Mouse (Mus musculus) right cerebral cortex, postnatal 10 days (tissue): Measurements from ENCODE around the gene Glp2r.

ENCODE experiments used
- DNase-seq, 2 experiments: peaks; one replicate each; pipeline ENCODE4 v3.0.0; 2021; ENCODE audit warnings: low spot score in 2 of 2

Glp2r gene

GRCm38 (mm10) chr11:67728726-67729125 is 42.2 kb downstream of the Glp2r start:
- DNase-seq, result no peak

- no peak for DNase-seq
Measured at GRCm38 (mm10) chr11:67727095-67727494, 43.9 kb downstream of the Glp2r start.

GRCm38 (mm10) chr11:67723231-67724013 is 47.5 kb downstream of the Glp2r start:
- DNase-seq, result peak; percentile 50 to 62

- no peak for DNase-seq
Measured at GRCm38 (mm10) chr11:67722399-67723156, 48.4 kb downstream of the Glp2r start.

DNA sequence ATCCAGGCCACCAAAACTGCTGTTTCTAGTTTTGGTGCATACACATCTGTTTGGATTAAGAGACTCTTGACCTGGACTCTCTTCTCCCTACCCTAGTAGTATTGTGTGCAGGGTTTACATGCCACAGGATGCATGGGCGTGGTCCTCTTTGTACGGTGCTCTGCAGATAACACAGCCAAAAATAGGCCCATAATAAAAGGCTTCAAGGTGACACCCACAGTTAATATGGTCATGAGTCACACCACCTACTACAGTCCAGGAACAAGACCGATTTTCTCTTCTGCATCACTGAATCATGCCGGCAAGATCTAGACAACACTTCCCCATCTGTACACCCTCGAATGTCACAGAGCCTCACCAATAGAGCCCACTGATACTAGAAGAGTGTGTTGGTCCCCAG is 49.5 kb downstream of the Glp2r start:
- no peak for DNase-seq

- no peak for DNase-seq
Measured at GRCm38 (mm10) chr11:67715382-67715781, 55.6 kb downstream of the Glp2r start.

GRCm38 (mm10) chr11:67712976-67713375 is 58.0 kb downstream of the Glp2r start:
- DNase-seq, result peak; percentile 62 to 70

DNA sequence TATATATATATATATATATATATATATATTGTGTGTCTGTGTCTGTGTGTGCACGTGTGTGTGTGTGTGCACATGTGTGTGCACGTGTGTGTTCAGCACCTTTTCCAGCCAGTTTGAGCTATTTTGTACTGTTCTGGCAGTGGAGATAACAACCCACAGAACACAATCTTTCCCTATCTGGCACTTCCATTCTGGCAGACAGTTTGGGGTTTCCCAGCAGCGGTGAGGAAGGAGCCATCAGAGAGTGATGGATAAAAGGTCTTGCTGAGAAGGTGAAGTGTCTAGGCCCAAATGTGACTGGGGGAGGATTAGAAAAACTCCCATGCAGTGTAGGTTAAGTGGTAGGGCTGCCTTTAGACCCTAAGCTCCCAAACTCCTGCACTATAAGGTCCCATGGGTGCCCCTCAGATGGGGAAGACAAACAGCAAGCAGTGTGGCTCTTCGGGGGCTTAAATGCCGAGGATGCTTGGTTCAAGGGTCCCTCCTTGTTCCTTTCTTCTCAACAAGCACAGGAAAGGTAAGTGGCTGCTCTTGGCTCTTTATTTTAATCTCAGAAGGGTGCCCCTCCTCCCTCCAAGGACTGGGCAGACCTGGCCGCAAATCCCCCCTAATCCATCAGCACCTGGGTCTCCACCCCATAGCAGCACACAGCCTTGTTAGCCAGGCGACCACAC is 76.1 kb downstream of the Glp2r start, which contains the start of gene Rcvrn:
Rcvrn (plus strand) TSS at position 624 of the 674 bp plus-strand sequence.
- DNase-seq, result no peak

- no peak for DNase-seq
Measured at GRCm38 (mm10) chr11:67686109-67686508, 84.8 kb downstream of the Glp2r start.

DNA sequence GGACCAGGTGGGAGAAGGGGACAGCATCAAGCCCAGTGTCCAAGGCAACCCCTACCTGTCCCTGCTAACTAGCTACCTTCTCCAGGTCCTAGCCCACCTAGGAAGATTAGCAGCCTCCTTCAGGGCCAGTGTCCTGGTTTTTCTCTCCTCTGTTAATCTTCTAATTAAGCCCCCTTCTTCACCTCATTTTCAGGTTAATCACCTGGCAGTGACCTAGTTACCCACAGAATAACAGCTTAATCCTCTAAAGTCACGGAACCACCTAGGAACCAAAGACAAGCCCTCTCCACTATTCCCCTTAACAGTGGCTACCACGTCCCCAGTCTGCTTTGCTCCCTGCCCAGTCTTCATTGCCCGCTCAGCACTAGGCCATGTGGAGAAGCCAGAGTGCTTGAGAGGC is 89.1 kb downstream of the Glp2r start:
- no peak for DNase-seq

DNA sequence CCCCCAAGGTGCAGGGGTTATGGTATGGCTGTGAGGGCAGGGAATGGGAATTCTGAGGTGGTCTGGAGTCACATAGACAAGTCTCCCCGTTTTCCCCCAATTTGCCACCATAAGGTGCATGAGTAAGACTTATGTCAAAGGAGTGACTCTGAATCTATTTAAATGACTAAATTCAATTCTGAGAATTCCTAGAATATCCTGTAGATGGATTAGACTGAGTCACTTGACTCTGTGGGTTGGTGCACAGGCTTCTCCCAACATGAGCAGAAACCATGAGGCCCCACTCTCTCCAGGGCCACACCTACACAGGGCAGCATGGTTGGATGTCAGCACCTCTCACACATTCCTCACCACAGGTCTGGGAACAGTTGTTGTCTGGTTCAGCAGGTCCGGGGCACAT is 91.0 kb downstream of the Glp2r start:
- no peak for DNase-seq

GRCm38 (mm10) chr11:67679300-67679699 is 91.7 kb downstream of the Glp2r start:
- no peak for DNase-seq

DNA sequence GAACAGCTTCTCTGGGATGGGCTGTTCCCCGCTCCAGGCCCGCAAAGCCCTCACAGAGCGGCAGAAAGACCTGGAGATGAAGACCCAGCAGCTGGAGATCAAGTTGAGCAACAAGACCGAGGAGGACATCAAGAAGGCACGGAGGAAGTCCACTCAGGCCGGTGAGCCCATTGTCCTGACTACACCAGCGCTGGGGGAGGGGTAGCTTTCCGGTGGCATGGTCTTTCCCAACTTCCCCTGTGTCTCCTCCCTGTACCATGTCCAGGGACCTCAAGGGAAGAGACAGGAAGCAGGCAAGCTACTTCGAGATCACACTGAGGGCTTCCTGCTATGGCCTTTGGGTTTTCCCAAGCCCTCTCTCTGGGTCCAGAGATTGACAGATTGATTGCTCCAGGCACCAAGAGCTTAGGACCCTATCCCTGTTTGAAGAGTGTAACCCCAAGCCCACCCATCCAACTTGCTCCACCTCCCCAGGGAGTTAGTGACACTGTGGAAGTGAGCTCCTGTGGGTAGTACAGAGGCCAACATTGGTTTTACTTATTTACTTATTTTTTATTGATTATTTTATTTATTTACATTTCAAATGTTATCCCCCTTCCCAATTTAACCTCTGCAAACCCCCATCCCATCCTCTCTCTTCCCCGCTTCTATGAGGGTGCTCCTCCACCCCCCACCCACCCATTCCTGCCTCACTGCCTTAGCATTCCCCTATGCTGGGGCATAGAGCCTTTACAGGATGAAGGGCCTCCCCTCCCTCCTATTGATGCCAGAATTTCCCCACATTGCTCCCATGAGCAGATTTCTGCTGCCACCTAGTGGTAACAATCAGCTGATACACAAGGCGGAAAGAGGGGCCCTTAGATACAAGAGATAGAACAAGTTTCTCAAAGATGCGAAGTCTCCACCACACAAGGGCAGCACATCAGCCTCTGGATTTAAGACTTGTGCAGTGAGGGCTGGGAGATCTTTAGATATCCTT is 95.1 kb downstream of the Glp2r start:
- peak; percentile 73 to 79 for DNase-seq

DNA sequence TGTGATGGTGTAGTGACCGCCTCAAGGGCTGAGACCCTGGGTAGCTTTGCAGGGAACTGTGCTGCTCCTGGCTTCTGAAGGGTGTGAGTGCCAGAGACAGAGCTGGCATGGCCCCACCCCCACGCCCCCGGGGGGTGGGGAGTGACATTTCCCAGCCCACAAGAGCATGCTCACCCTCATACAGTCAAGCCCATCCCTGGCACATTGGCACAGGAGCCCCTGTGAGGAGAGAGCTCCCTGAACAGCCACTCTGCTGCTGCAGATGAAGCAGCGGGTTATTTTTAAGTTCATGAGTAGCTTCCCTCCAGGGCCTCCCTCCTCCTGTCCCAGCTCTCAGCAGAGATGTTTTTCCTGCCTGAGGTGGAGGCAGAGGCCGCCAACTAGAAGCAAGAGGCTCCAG is 98.8 kb downstream of the Glp2r start:
- DNase-seq, result no peak

DNA sequence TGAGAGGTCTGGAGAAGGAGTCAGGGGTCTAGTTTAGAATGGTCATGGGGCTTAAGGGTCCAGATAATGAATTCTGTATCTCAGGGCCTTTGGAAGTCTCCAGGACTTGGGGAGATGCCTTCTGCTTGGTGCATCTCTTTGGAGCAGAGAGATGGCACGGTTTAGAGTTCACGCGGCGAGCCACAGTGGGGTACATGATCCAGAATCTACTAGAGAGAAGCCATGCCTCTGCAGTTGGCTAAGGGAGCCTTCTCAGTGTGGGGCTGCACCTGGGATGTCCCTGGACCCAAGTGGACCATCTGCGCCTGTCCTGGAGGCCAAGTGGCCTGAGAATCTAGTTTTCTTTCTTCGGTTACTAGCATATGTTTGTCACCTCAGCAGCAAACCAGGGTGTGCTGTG is 100.9 kb downstream of the Glp2r start:
- no peak for DNase-seq

GRCm38 (mm10) chr11:67668460-67669007 is 102.4 kb downstream of the Glp2r start:
- no peak for DNase-seq

DNA sequence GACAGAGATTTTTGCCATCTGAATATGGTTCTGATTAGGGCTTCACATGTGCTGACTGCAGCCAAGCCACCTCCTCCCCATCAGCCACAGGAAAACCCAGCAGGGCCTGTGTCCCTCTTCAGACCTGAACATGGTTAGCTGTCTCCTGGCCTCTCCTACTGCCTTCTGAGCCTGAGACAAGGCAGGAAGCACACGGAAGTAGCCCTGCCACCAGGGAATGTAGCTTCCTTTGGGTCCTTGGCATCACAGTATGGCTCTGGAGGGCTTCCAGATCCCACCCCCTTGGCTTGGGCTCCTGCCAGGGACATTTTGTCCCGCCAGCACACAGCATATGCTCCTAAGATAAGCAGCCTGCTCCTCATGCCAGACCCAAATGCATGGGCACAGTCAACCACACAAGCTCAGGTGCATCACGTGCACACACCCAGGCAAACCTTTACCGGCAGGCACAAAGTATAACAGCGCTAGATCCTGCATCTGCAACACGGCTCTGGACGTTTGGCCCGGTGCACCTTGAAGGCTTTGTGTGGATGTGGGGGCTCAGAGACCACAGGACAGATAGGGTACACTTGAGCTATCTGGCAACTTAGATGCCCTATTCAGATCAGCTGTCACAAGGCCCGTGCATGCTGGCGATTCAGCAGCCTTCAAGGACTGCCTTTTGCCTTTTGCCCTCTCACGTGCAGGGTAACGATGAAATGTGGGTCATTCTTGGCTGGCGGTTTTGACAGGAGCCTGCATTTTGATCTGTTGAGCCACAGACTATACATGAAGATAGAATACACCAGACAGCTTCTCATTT is 103.2 kb downstream of the Glp2r start:
- DNase-seq, result peak; percentile 85 to 89

DNA sequence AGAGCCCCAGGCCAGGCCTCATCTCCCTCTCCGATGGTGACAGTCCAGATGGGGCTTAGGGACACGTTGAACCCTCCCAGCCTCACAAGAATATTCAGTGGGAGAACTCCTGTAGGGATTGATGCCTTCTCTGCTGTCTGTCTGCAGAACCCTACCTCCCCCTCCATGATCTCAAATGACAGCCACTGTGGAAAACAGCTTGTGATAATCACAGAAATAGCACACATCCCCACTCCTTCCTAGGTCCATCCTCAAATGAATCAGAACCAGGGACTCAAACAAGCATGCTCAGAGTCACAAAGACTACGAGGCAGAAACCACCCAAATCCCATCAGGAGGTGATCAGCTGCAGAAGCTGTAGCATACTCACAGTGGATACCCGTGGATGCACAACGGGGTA is 104.8 kb downstream of the Glp2r start:
- no peak for DNase-seq

DNA sequence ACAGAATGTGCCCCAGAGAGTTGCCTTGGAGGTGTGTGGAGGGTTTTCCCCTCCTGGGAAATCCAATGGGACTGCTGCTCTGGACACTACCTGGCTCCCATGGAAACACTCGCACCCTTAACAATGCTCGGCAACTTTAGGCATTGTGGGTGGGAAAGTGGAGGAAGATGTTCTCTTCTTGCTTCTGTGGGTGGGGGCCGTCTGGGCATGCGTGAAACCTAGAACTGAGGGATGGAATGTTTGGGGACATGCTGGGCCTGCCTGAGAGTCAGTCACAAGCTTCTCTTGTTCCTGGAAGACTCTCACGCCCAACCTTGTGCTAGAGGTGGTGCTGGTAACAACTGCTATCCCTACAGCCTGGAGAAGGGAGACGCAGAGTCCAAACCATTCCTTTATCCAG is 106.0 kb downstream of the Glp2r start:
- DNase-seq, result no peak

DNA sequence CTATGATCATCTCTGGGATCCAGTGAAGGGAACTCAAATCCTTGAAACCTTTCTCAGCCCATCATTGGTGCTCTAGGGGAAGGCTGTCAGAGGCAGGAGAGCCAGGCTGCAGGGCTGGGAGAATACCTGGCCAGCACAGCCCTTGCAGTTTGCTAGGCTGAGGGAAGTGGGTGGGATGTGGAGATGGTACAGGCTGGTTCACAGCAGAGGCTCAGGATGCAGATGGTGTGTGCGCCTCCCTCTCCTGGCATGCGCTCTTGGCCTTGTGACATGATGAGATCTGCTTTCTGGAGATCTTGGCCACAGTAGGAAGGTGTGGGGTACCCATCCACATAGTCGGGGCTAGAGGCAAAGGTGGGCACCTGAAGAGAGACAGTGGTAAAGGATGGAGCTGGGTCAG is 106.7 kb downstream of the Glp2r start:
- DNase-seq, result no peak
